Mouse (Mus musculus) left cerebral cortex, postnatal 36 days (tissue): ENCODE data around the gene Rplp2. TPM values are rescaled to one million over a fixed set of nuclear protein-coding genes. Genes with fewer than 3 reads are reported as not detected.
"Not testable (repeated sequence)": the region's sequence is repeated elsewhere in the genome, so short reads cannot be mapped to it uniquely, and the experiment has no call there.

Source experiments
- DNase-seq, 2 experiments: peaks; one replicate each; pipeline ENCODE4 v3.0.0; 2021 to 2022; ENCODE audit warnings: low spot score in 2 of 2, mixed read lengths in 1 of 2
- intact Hi-C: fragments of 180-260 bp; cut with DNase I; formaldehyde crosslinking; loops from one replicate; pipeline ENCODE4 v1.15.1; 2025
- total RNA-seq, 2 experiments: library from RNA; stranded (reverse); gene quantifications; 2 replicates each; pipeline ENCODE4 v1.2.3; 2021

Gene Rplp2
- 100 to 1,000 TPM; 493 to 570 TPM for total RNA-seq

DNA sequence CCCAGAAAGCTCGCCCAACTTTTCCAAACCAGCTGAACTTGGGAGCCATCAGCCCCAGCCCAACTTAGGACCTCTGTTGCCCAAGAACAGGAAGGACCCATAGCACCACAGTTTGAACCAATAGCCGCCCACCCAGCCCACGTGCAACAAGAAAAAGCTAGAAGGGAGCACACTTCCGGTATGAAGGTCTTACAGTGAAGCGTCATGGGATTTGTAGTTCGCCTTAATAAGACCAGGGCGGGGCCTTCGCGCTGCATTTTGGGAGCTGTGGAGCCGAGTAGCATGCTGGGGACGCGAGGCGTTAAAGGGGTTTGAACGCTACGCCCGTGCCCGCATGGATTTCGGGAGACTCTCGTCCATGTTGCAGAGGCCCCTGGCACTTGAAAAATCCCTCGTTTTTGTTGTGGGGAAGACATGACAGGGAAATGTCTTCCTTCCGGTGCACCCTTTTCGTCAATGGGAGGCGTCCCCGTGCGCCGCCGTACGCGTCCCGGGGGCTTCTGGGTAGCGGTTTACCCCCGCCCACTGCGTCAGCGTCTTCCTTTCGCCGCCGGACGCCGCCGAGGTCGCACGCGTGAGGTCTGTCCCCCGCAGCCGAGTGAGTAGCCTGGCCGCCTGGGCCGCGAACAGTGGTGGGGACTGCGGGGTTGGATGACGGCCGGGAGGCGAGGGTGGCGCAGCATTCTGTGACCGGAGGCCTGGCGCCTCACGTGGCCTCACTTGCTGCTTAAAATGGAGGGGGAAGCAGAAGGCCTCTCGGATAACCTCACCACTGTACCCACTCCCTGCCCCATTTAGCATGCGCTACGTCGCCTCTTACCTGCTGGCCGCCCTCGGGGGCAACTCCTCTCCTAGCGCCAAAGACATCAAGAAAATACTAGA, at the start of gene Rplp2:
Gene Rplp2, plus strand, starts transcription at position 261 of the 882 bp plus-strand sequence.
- intact Hi-C loops, result no loop called here
- DNase-seq, result peak; percentile 98

DNA sequence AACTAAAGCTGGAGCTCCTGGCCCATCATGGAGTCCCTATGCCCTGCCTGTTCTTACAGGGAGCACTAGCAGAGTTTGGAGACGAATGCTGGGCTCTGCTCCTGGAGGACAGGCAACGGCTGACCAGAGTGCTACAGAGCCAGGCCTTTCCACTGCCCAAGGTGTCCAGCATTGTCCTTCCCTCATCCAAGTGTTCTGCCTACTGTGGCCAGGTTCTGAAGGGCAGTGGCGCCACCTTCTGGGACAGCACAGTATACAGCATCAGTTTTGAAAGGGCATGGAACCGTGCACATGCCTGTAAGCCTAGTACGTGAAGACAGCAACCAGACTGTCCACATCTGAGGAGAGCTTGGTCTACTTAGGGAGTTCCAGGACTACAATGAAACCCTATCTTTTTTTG, 43.9 kb upstream of the Rplp2 start:
- intact Hi-C loops, result no loop called here
- peak in 1 of 2 experiments; percentile 37 for DNase-seq

DNA sequence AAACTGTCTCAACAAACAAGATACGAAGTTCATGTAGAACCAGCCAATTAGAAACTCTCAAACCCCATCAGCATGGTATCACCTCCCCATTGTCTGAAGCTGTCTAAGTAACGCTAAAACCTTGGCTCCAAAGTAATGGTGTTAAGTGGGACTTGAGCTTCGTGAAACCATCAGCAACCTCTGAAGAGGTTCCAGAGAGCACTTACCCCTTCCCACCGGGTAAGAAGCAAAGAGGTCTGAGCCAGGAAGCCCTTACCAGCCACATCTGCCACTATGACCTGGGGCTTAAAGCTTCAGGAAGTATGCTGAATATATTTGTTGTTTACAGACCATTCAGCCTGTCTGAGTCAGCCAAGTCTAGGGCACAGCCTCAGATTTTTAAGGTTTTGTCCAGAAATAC, 41.7 kb upstream of the Rplp2 start:
- no peak for DNase-seq
- intact Hi-C loops, result no loop called here

DNA sequence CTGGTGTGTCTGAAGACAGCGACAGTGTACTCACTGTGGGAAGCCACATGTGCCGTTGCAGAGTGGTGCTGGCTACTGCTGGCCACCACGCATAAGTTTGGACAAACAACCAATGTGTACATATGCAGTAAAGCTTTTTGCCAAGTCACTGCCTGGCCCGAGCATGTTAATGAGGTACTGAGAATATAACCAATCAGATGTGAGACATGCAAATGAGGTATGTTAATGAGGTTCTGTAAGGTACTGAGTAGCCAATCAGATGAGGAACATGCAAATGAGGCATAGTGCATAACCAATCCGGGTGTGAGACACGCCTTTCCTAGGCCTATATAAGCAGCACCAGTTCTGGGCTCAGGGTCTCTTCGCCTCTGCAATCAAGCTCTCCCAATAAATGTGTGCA, 39.5 kb upstream of the Rplp2 start:
- not testable (repeated sequence) for DNase-seq
- intact Hi-C loops, result loop anchor here (2.0 kb wide), 1 partner anchor 117 kb away; no protein-coding TSS in a partner anchor

DNA sequence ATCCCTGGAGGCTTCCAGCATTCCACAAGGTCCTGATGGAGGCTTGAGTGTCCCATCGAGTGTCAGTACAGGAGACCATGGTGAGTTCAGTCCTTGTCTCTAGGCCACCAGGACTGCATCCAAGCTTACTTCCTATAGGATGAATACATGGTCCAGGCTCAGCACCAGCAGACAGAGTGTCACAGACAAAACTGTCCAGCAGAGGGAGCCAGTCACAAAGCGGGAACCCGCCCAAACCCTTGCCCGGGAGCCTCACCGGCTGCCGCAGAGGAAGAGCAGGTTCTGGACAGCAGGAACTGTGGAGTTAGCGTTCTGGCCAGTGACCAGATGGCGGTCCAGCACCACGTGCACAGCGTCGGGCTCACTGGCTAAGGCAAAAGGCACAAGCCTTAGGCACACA, 38.3 kb upstream of the Rplp2 start:
- DNase-seq, result peak; percentile 78 to 87
- intact Hi-C loops, result loop anchor here (2.0 kb wide), 1 partner anchor 116 kb away; no protein-coding TSS in a partner anchor

DNA sequence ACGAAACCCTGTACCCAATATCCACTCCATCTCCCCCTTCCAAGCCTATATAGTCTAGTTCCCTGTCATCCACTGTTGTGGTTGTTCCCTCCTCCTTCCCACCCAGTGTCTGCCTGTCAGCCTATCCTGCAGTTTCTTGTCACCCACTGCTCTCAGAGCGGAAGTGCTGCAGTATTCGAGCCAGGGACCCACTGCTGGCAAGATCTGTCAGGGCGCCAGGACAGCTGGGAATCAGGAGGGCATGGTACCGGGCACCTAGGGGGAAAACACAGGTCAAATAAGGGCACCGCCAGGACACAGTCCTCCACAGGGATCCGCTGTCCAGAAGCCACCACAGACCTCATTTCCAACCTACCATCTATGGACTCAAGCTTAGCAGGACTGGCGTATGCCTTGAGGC, 36.5 kb upstream of the Rplp2 start:
- intact Hi-C loops, result loop anchor here (5.0 kb wide), 1 partner anchor 47 kb away; the partner anchor contains the start of gene Pnpla2
- no peak for DNase-seq

DNA sequence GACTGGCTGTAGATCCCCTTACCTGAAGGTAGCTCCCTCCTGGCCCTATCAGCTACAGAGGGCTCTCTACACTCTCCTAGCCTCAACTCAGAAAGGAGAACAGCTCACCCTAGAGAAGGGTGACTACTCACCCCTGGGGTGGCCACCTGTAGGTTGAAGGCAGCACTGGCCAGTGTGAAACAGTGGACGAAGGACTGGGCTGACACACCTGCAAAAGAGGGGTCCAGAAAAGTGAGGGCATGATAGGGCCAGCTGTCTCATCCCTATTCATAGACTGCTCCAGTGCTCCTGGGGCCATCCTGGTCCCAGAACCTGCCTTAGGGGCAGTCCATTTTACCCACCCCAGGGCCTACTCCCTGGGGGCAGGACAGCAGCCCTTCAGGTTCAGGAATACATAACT, 35.5 kb upstream of the Rplp2 start:
- DNase-seq, result no peak
- intact Hi-C loops, result loop anchor here (5.0 kb wide), 1 partner anchor 46 kb away; the partner anchor contains the start of gene Pnpla2

DNA sequence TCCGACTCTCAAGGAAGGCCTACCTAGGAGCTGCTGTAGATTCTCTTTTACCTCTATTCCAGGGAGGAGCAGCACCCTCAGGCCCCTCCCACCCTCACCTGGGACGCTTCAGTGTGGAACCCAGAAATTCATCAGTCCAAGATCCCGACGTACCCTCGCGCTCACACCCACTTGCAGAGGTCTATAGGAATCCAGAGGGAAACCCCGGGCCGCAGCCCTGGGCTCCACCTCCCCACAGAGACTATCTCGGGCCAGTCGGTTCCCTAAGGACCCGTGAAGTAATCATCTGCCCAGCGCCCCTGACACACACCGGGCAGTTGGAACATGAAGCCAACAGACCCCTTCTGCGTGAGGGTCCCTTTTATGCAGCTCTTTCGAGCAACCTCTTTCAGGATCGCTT, 33.8 kb upstream of the Rplp2 start:
- intact Hi-C loops, result loop anchor here (5.0 kb wide), 1 partner anchor 44 kb away; the partner anchor contains the start of gene Pnpla2
- DNase-seq, result no peak

DNA sequence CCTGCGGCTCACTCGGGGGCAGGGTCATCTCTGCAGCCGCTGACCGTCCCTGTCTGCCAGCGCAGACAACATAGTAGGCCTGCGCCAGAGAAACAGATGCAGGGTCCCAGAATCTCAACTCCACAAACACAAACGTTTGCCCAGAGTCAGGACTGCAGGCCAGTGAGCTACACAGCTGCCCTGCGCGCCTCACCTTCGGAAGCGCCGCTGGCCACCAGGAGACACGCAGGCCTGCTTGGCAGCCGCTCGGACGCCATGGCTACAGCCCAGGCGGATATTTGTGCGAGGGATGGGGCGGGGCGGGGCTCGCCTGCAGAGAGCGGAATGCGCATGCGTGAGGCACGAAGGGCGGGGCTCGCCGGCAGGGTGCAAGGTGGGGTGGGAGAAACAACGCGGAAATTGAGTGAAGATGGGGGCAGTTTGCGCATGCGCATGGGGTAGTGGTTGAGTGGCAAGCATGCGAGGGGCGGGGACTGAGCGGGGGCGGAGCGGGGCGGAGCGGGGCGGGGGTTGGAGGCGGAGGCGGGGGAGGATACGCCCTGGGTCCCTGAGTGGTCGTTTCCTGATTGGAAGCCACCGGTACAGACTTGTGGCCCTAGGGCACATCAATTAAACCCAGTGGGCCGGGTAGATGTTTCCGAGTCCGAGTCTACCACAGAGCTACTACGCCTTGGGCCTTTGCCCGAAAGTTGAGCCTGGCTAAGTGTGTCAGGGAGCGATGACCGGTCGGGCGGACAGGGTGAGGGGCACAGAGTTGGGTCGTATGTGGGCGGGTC, 33.2 kb upstream of the Rplp2 start, which contains the start of gene Gatd1:
Gene Gatd1, minus strand, starts transcription at position 328 of the 776 bp plus-strand sequence.
- intact Hi-C loops, result loop anchor here (5.0 kb wide), 1 partner anchor 43 kb away; the partner anchor contains the start of gene Pnpla2
- peak; percentile 99 for DNase-seq

DNA sequence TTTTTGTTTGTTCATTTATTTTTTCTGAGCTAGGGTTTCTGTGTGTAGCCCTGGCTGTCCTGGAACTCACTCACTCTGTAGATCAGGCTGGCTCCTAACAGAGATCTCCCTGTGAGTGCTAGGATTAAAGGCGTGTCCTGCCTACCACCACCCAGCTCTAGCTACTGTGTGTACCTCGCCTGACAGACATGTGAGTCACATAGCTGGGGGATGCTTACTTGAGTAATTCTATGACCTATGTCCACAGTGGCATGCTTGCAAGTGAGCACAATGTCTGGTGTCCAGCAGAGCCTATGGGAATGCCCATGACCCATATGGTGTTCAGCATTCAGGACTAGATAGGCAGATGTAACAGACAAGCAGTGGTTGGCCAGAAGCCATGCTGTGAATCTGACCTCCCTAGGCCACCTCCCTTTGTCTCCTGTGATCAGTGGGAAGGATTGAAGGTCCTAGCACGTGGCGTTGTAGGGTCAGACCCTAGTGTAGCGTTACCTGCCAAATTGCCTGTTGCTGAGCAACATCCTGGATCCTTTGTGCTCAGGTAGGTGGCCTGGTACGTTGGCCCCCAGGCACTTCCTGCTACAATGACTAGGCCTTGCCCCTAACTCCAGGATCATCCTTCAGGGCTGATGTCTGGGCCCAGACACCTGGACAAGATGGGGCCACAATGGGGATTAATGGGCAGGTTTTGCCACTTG, 30.9 kb upstream of the Rplp2 start:
- intact Hi-C loops, result no loop called here
- no peak for DNase-seq

DNA sequence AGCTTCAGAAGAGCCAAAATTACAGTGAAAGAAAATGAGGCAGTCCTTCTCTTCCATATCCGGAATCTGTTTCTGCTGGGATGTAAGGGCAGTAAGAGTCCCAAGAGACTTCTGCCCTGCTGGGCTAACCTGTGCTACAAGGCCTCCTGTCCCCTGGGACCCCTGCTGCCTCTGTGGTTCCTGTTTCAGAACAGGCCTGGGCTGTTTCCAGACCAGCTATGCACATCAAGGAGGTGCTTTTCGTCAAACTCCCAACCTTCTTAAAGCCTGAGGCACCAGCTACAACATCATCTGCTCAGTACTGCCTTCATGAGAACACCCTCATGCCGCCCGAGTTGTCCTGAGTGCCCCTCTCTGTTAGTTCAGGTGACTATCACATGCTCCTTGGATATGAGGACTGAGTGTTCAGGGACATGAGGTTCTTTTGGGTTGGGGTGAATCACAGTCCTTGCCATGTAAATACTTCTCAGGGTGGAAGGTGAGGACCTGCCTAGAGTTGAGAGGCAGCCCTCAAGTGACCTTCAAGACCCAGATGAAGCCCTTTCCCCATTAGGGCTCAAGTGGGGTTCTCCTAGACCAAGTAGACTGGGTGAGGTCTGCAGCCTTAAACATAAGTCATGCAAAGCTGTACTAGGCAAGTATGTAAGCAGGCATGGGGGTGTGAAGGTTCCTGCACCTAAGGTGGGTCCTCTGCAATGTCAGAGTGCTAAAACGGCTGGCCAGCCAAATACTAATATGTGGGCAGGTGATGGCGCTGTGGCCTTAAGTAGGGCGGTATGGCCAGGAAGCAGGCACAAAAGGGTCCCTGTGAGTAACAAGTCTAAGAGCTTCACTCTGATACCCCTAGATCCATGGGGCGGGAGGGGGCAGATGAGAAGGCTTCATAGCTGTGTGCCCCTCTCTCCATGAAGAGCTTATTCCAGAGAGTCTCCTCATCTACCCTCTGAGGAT, 29.2 kb upstream of the Rplp2 start:
- DNase-seq, result no peak
- intact Hi-C loops, result no loop called here

DNA sequence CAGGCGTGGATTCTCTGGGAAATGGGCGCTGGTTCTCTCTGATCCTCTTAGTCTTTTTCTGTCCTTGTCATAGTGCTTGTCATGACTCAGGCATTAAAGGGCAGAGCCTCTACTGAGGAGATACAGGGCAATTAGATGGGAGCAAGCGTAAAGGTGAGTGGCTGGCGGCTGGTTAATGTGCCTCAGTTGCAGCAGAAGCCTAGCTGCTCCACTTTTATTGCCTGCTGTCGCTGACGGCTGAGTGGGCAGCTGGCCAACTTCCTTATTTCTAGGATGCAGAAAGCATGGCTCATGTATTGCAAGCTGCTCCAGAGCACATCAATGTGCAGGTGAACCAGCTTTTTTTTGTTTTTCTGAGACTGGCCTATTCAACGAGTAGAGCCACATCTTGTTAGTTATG, 28.2 kb upstream of the Rplp2 start:
- DNase-seq, result peak in 1 of 2 experiments; percentile 23
- intact Hi-C loops, result no loop called here

DNA sequence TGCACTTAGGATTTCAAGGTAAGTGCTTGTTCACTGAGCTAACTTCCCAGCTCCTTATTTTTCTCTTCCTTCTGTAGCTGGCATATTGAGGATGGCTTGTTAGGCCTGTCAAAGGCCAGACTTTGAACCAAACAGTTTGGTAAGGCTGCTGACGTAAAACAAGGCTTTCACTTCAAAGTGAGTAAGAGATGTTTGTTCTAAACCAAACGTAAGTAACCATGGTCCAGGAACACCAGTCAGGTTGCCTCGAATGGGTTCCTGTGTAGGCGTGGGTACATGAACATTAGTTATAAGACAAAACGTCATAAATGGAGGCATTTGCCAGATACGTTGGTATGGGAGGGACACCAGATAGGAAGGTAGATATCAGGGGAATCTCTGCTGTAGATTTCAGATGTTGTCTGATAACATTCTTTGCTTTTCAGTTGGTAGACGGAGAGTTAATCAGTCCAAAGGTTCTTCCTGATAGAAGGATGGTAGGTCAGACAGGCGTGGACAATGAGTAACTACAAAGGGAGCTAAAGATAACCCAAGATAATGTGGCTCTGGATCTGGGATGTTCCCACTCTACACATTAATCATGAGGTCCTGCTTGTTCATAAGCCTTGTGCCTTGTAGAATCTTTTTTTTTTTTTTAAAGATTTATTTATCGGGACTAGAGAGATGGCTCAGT, 27.0 kb upstream of the Rplp2 start:
- no peak for DNase-seq
- intact Hi-C loops, result no loop called here

DNA sequence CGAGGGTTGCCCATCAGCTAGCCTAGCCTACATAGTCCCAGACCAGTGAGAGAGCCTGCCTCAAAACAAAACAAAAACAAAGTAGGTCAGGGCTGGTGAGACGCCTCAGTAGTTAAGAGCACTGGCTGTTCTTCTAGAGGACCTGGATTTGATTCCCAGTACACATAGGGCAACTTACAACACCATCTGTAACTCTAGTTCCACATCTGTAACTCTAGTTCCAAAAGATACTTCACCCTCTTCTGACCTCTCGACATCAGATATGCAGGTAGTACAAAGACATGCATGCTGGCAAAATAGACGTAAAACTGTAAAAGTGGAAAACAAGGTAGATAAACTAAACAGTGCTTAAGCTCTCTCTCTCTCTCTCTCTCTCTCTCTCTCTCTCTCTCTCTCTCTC, 23.4 kb upstream of the Rplp2 start:
- no peak for DNase-seq
- intact Hi-C loops, result no loop called here

DNA sequence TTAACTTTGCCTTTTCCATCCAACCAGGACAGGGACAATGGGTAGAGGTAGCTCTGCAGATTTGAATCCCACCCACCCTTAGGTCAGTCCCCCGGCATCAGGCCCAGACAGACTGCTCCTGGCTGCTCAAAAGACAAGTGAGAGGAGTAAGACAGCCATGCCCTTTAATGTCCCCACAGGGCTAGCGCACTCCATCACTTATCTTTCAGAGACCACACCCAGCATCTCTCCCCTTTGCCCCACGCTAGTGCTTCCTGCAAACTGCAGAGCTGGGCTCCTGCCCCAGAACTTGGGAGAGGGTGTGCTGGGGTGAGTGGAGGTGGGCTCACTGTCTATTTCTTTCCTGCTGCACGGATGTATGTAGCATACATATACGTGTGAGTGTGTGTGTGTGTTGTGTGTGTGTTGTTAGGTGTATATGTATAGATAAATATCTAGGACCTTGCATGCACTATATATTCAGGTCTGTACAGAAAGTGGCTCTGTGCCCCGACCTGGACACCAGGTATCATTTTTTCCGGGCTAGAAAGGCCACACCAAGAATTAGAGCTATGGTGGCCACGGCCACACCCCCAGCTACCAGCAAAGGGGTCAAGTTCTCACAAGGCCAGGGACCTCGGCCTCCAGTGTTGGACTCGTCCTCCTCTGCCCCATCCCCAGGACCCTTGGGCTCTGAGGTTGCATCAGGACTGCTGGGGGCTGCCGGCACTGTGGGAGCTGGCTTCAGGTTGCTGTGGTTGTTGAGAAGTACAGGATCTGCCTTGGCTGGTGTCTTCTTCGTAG, 20.0 kb upstream of the Rplp2 start:
- DNase-seq, result no peak

DNA sequence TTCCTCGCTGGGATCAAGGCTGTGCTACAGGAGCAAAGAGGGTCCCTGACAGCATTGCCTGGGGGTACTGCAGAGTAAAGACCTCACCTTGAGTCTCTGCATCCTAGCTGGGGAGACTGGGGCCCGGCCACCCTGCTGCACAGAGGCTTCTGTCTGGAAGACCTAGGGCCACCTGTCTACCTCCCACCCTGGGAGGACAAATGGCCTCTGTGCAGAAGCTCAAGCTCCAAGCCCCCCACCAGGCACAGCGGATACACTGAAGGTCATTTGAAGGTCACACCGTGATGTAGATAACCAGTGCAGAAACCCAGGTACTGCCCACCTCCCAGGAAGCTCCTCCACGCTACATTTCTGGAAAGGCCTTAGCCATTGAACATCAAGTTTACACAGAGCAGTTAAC, 18.5 kb upstream of the Rplp2 start:
- intact Hi-C loops, result no loop called here
- no peak for DNase-seq

More for the DNA sequence above, 20.0 kb upstream of the Rplp2 start:
- intact Hi-C loops, result no loop called here

DNA sequence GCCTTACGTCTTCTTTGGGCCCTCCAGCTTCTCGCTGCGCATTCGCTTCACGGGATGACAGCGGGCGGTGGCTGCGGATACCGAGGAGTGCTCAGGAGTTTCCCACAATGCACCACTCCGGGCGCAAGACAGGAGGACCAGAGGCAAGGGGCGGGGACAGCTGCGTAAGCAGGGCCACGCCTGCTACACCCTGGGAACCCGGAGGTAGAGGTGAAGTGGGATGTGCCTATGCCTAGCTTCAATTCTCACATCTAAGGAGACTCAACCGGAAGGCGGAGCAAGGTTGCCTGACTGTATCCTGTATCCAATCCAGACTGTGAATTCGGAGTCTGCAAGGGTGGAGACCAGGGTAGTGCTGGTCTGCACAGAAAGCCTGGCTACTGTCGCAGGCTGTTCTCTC, 17.9 kb upstream of the Rplp2 start, which contains the start of gene Cend1:
Gene Cend1, minus strand, starts transcription at position 182 of the 400 bp plus-strand sequence.
- DNase-seq, result peak; percentile 89 to 92
- intact Hi-C loops, result no loop called here
